Mouse (Mus musculus) brain, embryonic 14.5 days (tissue): ENCODE results near the gene Mta1.

ENCODE experiments used
- CTCF ChIP-seq: fragments of 200-500 bp; IDR thresholded peaks from 2 replicates; pipeline ENCODE4 v1.5.1; 2012; ENCODE audit warnings: inconsistent platforms, mild to moderate bottlenecking, moderate library complexity, borderline replicate concordance; ENCODE audit not compliant: insufficient read depth, insufficient read length; ENCODE audit errors: extremely low read depth
- POLR2A ChIP-seq: fragments of 200-500 bp; IDR thresholded peaks from 2 replicates; pipeline ENCODE4 v1.6.1; 2012; ENCODE audit warnings: mild to moderate bottlenecking, inconsistent platforms, borderline replicate concordance; ENCODE audit not compliant: poor library complexity, insufficient read depth, insufficient read length, severe bottlenecking; ENCODE audit errors: extremely low read depth

DNA sequence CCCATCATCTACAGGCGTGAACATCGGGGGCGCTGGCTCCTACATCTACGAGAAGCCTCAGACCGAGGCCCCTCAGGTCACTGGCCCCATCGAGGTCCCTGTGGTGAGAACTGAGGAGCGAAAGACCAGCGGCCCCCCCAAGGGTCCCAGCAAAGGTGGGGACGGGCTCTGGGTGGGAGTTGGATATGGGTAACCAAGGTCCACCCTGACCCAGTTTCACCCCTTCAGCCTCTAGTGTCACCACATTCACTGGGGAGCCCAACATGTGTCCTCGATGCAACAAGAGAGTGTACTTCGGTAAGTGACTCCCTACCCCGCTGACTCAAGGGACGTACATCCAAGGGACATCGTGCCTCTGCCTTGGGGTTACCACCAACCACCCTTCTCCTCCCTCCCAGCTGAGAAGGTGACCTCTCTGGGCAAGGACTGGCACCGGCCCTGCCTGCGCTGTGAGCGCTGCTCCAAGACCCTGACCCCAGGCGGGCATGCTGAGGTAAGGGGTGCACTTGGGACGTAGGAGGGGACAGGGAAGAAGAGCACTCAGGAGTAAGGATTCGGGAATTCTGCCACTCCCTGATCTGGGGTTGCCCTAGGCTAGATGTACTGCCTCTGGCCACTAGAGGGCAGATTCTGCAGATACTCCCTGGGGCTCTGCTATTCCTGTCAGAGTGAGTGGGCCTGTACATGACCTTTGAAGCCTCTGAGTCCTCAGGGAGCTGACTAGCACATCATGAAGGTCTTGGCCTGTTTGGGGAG, 46.1 kb downstream of the Mta1 start:
- TF ChIP-seq CTCF (peak; percentile 69), POLR2A (no peak)
